Mouse (Mus musculus) c-Kit-positive CD71-positive TER-119-negative erythroid progenitor cells, embryonic 14.5 days (primary cell): ENCODE measurements around the gene Paqr9.

ENCODE experiments used
- DNase-seq: peaks from one replicate; pipeline ENCODE4 v3.0.0-alpha.2; 2013; ENCODE audit warnings: low read depth

Gene Paqr9

GRCm38 (mm10) chr9:95581021-95581757 lies 21.7 kb downstream of the Paqr9 start:
- no peak for DNase-seq

GRCm38 (mm10) chr9:95581758-95582515 lies 22.5 kb downstream of the Paqr9 start:
- DNase-seq, result no peak

- DNase-seq, result no peak
These were observed 23.1 kb downstream of the Paqr9 start for GRCm38 (mm10) chr9:95582555-95582954.

GRCm38 (mm10) chr9:95586046-95586445 lies 26.6 kb downstream of the Paqr9 start:
- DNase-seq, result no peak

GRCm38 (mm10) chr9:95588070-95588469 lies 28.6 kb downstream of the Paqr9 start:
- DNase-seq, result no peak

DNA sequence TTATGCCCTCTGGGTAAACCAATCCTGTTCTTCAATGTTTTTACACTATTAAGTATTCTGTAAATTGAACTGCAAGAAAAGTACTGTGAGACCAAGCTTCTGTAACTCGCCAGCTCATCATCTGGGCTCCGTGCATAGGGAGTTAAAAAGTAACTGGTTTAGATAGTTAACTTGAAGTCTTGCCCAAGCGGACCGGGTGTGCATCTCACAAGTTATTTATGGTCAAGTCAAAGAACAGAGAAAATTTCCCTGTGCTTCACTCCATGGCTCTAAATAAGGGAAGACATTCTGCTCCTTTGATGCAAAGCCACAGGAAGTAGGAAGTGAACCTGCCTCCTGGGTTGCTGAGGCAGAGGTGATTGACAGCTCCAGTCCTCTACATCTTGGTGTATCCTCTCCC lies 34.8 kb downstream of the Paqr9 start:
- DNase-seq, result no peak

DNA sequence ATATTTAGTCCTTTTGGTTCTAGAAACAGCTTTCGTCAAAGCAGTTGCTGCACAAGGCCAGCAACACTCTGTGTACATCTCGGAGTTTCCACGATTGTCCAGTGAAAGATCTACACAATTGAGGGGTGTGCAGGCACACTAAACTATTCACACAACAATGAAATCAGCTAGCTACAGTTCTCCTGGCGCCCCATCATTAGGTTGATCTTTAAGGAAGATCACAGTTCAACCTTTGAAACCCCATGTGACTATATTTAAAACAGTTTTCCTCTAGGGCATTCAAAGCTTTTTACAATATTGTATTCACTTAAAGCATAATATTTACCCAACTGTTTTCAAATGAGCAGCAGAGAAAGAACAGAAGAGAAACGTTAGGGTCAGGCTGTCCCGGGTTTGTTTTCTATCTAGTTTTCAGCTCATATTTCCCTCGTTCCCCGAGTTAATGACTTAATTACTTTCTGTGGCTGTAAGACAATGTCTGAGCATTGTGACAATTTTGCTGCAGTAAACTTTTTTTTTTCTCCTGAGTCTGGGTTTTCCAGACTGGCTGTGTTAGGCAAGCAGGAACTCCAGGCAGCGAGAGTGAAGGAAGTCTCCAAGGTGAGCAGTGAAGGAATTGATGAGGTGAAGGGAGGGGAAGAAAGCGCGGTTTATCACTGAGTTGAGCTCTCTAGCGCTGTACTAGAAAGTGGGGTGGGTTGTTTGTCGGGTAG lies 38.2 kb downstream of the Paqr9 start:
- no peak for DNase-seq

GRCm38 (mm10) chr9:95598179-95598721 lies 38.8 kb downstream of the Paqr9 start:
- no peak for DNase-seq

- no peak for DNase-seq
These were observed 39.9 kb downstream of the Paqr9 start for GRCm38 (mm10) chr9:95599399-95599798.

GRCm38 (mm10) chr9:95602849-95603248 lies 43.4 kb downstream of the Paqr9 start:
- no peak for DNase-seq

DNA sequence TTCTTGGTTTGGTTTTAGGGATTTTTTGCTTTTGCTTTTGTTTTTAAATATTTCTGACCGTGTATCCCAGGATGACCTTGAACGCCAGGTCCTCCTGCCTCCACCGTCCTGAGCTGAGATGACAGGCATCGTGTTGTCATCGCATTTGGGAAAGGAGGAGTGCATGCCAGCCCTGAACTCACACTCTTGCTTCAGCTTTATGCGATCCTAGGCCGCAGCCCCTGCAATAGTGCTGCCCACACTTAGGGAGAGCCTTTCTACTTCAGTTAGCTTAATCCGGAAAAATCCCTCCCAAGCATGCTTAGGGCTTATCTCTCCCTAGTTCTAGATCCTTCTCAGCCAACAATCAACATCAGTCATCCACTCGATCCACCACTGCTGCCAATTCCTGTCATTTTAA lies 43.9 kb downstream of the Paqr9 start:
- no peak for DNase-seq

- no peak for DNase-seq
These were observed 47.7 kb downstream of the Paqr9 start for GRCm38 (mm10) chr9:95607196-95607595.

GRCm38 (mm10) chr9:95612246-95612768 lies 52.9 kb downstream of the Paqr9 start:
- no peak for DNase-seq

DNA sequence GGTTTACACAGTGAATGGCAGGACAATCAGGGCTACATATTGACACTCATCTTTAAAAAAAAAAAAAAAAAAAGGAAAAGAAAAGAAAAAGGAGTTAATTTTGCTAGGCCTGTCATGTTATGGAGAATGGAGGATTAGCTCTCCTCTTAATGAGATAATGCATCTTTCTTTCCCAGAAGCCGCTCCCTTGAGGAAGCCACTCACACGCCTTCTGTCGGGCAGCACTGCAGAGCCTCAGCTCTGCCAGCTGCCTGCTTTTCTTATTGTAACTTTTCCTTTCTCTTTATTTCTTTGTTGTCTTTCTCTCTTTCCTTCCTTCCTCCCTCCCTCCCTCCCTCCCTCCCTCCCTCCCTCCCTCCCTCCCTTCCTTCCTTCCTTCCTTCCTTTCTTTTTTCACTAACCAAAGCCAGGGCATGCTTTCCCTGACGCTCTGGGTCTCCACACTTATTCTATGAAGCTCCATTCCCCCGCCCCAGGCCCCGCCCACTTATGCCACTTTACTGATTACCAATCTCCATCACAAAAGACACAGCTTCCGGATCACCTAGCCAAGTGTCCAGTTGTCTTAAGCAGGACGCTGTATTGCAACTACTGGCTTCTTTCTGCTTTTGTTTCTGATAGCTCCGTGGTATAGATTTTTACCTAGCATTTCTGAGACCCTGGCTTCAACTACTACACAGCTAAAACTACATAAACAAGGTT lies 54.1 kb downstream of the Paqr9 start:
- no peak for DNase-seq

DNA sequence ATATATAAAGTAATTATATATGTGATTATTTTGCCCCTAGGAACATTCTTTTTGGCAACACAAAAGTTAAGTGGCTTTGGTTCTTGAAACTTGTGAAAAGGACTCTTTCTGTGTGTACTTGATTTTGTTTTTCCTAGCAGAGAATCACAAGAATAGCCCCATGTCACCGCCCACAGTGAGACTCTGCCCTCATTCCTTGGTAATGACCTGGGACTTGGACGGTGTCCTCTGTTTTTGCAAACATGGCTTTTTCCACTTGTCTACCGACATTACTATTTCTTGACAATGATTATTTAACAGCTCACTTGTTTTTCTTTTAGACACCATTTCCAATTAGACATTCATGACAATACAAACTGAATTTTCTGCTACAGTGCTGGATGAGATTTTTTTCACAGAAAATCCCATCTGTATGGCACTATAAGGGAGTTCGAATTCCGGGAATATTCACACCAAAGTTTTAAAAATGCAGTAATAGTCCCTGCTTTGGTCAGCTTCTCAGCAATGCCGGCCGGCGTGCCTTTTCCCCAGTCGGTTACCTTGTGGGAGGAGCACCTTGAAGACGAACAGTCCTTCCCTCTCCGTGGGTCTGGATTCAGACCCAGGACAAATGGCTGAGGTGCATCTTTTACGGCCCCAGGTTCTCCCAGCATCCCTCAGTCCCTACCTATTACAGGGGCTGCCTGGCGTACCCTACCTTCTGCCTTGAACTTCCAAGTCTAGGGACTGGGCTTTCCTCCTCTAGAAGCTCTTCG lies 55.6 kb downstream of the Paqr9 start:
- DNase-seq, result no peak

DNA sequence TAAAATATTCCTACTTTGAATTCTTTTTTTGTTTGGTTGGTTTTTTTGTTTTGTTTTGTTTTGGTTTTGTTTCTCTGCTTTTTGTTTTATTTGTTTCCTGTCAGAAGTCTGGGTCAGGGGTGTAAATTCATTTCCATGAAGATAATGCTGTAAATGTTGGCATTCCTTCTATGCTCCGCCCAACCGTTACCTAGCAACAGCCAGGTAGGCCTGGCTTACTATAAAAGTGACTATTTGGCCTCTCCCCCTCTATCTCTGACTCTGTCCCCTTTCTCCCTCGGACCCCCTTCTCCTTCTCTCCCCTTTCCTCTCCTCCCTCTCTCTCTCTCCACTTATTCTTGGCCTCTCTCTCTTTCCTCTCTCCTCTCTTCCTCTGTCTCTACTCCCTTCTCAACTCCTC lies 56.5 kb downstream of the Paqr9 start:
- no peak for DNase-seq
